ENCODE assay signal across 8 mouse cellular contexts in genomic region chr9:44488855-44489381, GRCm38 (mm10). TPM values are rescaled to one million over a fixed set of nuclear protein-coding genes. Genes with fewer than 3 reads are reported as not detected.
DNase-seq lines count a peak whose midpoint lies in the region; ATAC-seq and TF ChIP-seq lines count a peak whose summit lies in the region.

No protein-coding gene starts in this region.

- peaks cover 98% of the 10 kb centered on the region for H3K4me1 ChIP-seq in intestine, embryonic 16.5 days (ENCODE audit: control insufficient read depth, insufficient read depth, low read length)
- peaks cover 0 to 8% of the 10 kb centered on the region in 2 experiments; a peak in 2 of 4 replicates for H3K4me1 ChIP-seq in liver, embryonic 14.5 days (replicated peaks; ENCODE audit: control insufficient read depth in 2 of 2, insufficient read depth in 2 of 2, low read length in 1 of 2)
- peaks cover 94% of the 10 kb centered on the region for H3K4me1 ChIP-seq in neural tube, embryonic 15.5 days

- H3K9ac ChIP-seq in intestine, embryonic 16.5 days (ENCODE audit: low read depth, low read length): peak overlapping the region; percentile 64
- H3K9ac ChIP-seq in liver, embryonic 14.5 days (replicated peaks): no peak overlapping the region
- H3K9ac ChIP-seq in neural tube, embryonic 15.5 days (replicated peaks): peak overlapping the region; percentile 24; the same call in 1 of the 2 replicates

- WGBS in intestine, embryonic 16.5 days: 14% methylated on average over 5 of the region's 5 CpGs
- 38% methylated on average over 5 of the region's 5 CpGs for WGBS in liver, embryonic 14.5 days (ENCODE audit: insufficient replicate concordance)
- 3% methylated on average over 5 of the region's 5 CpGs for WGBS in neural tube, embryonic 15.5 days

- H3K27ac ChIP-seq in intestine, embryonic 16.5 days (ENCODE audit: low read length): peak overlapping the region; percentile 94
- no peak overlapping the region for H3K27ac ChIP-seq in liver, embryonic 14.5 days
- H3K27ac ChIP-seq in neural tube, embryonic 15.5 days (replicated peaks): peak overlapping the region; percentile 78

- no peaks in the 10 kb centered on the region for H3K36me3 ChIP-seq in intestine, embryonic 16.5 days (ENCODE audit: control insufficient read depth, insufficient read depth, low read length)
- H3K36me3 ChIP-seq in liver, embryonic 14.5 days (replicated peaks; ENCODE audit: control insufficient read depth, insufficient read depth, low read depth): no peaks in the 10 kb centered on the region
- no peaks in the 10 kb centered on the region for H3K36me3 ChIP-seq in neural tube, embryonic 15.5 days

- H3K27me3 ChIP-seq in intestine, embryonic 16.5 days (replicated peaks; ENCODE audit: control insufficient read depth, insufficient read depth, low read length): no peaks in the 10 kb centered on the region
- peaks cover under 1% of the 10 kb centered on the region; the same call in 1 of the 2 replicates for H3K27me3 ChIP-seq in liver, embryonic 14.5 days (ENCODE audit: control insufficient read depth, insufficient read depth, low read length)
- H3K27me3 ChIP-seq in neural tube, embryonic 15.5 days (replicated peaks): no peaks in the 10 kb centered on the region

- no peaks in the 10 kb centered on the region for H3K9me3 ChIP-seq in intestine, embryonic 16.5 days (ENCODE audit: control insufficient read depth, low read length)
- no peaks in the 10 kb centered on the region for H3K9me3 ChIP-seq in liver, embryonic 14.5 days (ENCODE audit: control insufficient read depth, low read length)
- H3K9me3 ChIP-seq in neural tube, embryonic 15.5 days (replicated peaks): no peaks in the 10 kb centered on the region

- no peak for TF ChIP-seq CTCF in liver, embryonic 14.5 days (IDR thresholded peaks at IDR 0.05; ENCODE audit: low read depth)

- ATAC-seq in intestine, embryonic 16.5 days: no peak
- ATAC-seq in liver, embryonic 14.5 days (ENCODE audit: insufficient read depth): peak; percentile 41
- peak; percentile 26; the same call in 1 of the 2 replicates for ATAC-seq in neural tube, embryonic 15.5 days (ENCODE audit: low FRiP score)
- ATAC-seq in megakaryocyte-erythroid progenitor cell, adult 5-6 weeks (replicated peaks; ENCODE audit: low FRiP score, low TSS enrichment, poor library complexity, severe bottlenecking): no peak

- intact Hi-C loops in left cerebral cortex, postnatal 25 days (cut with DNase I): no loop called here
- intact Hi-C loops in left cerebral cortex, postnatal 36 days (cut with DNase I): no loop called here
- intact Hi-C loops in gastrocnemius, postnatal 14 days (cut with DNase I; ENCODE audit: low total_unique reads): no loop called here

- peak; percentile 51 to 53 for DNase-seq in left cerebral cortex, postnatal 25 days (ENCODE audit: low spot score in 2 of 2)
- DNase-seq in left cerebral cortex, postnatal 36 days (ENCODE audit: low spot score in 2 of 2): no peak
- DNase-seq in cerebellum, postnatal 10 days: peak; percentile 81 to 85
- DNase-seq in gastrocnemius, postnatal 14 days: peak; percentile 67
- DNase-seq in liver, embryonic 14.5 days (ENCODE audit: low read depth in 3 of 3, low spot score in 3 of 3): no peak

- TF ChIP-seq EP300 in liver, embryonic 14.5 days (IDR thresholded peaks at IDR 0.05; ENCODE audit: low read depth): no peak

- H3K4me2 ChIP-seq in intestine, embryonic 16.5 days (ENCODE audit: low read depth, low read length): peak overlapping the region; percentile 74
- peak overlapping the region; percentile 42 for H3K4me2 ChIP-seq in liver, embryonic 14.5 days (ENCODE audit: low read depth)
- H3K4me2 ChIP-seq in neural tube, embryonic 15.5 days: peak overlapping the region; percentile 98

- H3K4me3 ChIP-seq in intestine, embryonic 16.5 days (ENCODE audit: low read length): peak overlapping the region; percentile 35
- H3K4me3 ChIP-seq in liver, embryonic 14.5 days (ENCODE audit: insufficient read depth in 1 of 2, low read depth in 2 of 2, low read length in 2 of 2): peak overlapping the region in 1 of 2 experiments; percentile 5; a peak in 1 of 4 replicates
- H3K4me3 ChIP-seq in neural tube, embryonic 15.5 days (replicated peaks): peak overlapping the region; percentile 7; the same call in 1 of the 2 replicates

RNA-seq across cellular contexts. Expression of gene Bcl9l, which starts 6.3 kb away (rescaled TPM):
- total RNA-seq in left cerebral cortex, postnatal 25 days (2021): 10 to 100 TPM; 60.3 to 60.9 TPM
- total RNA-seq in left cerebral cortex, postnatal 36 days (2021): 10 to 100 TPM; 58.1 to 70.0 TPM
- total RNA-seq in gastrocnemius, postnatal 14 days (2021): 10 to 100 TPM; 38.9 to 44.2 TPM
- polyA plus RNA-seq in intestine, embryonic 16.5 days (2015; fragmentation: Nextera tagmentation; extraction: Ambion mirVana): 5.1 and 5.9 TPM in 2 replicates
- 1.6 and 1.9 TPM in 2 replicates for polyA plus RNA-seq in liver, embryonic 14.5 days (2012; rRNA removed)
- polyA plus RNA-seq in liver, embryonic 14.5 days (2014; fragmentation: Nextera tagmentation; extraction: Ambion mirVana): 1.0 and 1.5 TPM in 2 replicates
- polyA plus RNA-seq in neural tube, embryonic 15.5 days (2015; fragmentation: Nextera tagmentation; extraction: Ambion mirVana): 9.7 and 11.5 TPM in 2 replicates
- total RNA-seq in megakaryocyte-erythroid progenitor cell, adult 5-6 weeks (2014; fragmentation: Nextera tagmentation): 4.8 and 5.5 TPM in 2 replicates
- total RNA-seq in megakaryocyte-erythroid progenitor cell, adult 5-6 weeks (2017): 0.52 and 3.7 TPM in 2 replicates

RNA-seq across cellular contexts. Expression of gene Upk2, which starts 34.1 kb away (rescaled TPM):
- total RNA-seq in left cerebral cortex, postnatal 25 days (2021): not detected
- total RNA-seq in left cerebral cortex, postnatal 36 days (2021): not detected
- total RNA-seq in gastrocnemius, postnatal 14 days (2021): under 1 TPM; 0.35 to 0.78 TPM
- 0.61 and 0.80 TPM in 2 replicates for polyA plus RNA-seq in intestine, embryonic 16.5 days (2015; fragmentation: Nextera tagmentation; extraction: Ambion mirVana)
- 0.04 TPM in 1 of 2 replicates, not detected in the other for polyA plus RNA-seq in liver, embryonic 14.5 days (2012; rRNA removed)
- not detected in 2 replicates for polyA plus RNA-seq in liver, embryonic 14.5 days (2014; fragmentation: Nextera tagmentation; extraction: Ambion mirVana)
- polyA plus RNA-seq in neural tube, embryonic 15.5 days (2015; fragmentation: Nextera tagmentation; extraction: Ambion mirVana): 0.73 TPM in 1 of 2 replicates, not detected in the other
- total RNA-seq in megakaryocyte-erythroid progenitor cell, adult 5-6 weeks (2014; fragmentation: Nextera tagmentation): not detected in 2 replicates
- not detected in 2 replicates for total RNA-seq in megakaryocyte-erythroid progenitor cell, adult 5-6 weeks (2017)

RNA-seq across cellular contexts. Expression of gene Foxr1, which starts 48.0 kb away (rescaled TPM):
- not detected for total RNA-seq in left cerebral cortex, postnatal 25 days (2021)
- total RNA-seq in left cerebral cortex, postnatal 36 days (2021): not detected
- not detected for total RNA-seq in gastrocnemius, postnatal 14 days (2021)
- not detected in 2 replicates for polyA plus RNA-seq in intestine, embryonic 16.5 days (2015; fragmentation: Nextera tagmentation; extraction: Ambion mirVana)
- polyA plus RNA-seq in liver, embryonic 14.5 days (2012; rRNA removed): not detected in 2 replicates
- polyA plus RNA-seq in liver, embryonic 14.5 days (2014; fragmentation: Nextera tagmentation; extraction: Ambion mirVana): not detected in 2 replicates
- 0.09 TPM in 1 of 2 replicates, not detected in the other for polyA plus RNA-seq in neural tube, embryonic 15.5 days (2015; fragmentation: Nextera tagmentation; extraction: Ambion mirVana)
- total RNA-seq in megakaryocyte-erythroid progenitor cell, adult 5-6 weeks (2014; fragmentation: Nextera tagmentation): not detected in 2 replicates
- not detected in 2 replicates for total RNA-seq in megakaryocyte-erythroid progenitor cell, adult 5-6 weeks (2017)

Comparison
In these comparisons a context has a peak if more than half of its experiments do, and no peak if none do; other contexts are left out.
1. DNase-seq: peak in left cerebral cortex, postnatal 25 days (2 of 2), cerebellum, postnatal 10 days (2 of 2) and gastrocnemius, postnatal 14 days (single experiment); none in left cerebral cortex, postnatal 36 days (0 of 2) and liver, embryonic 14.5 days (0 of 3).
2. ATAC-seq: peak in liver, embryonic 14.5 days (single experiment) and neural tube, embryonic 15.5 days (single experiment); none in intestine, embryonic 16.5 days (single experiment) and megakaryocyte-erythroid progenitor cell, adult 5-6 weeks (single experiment).
3. H3K4me2 ChIP-seq: peak in every context shown above with its lines; median percentile 98 in neural tube, embryonic 15.5 days; 74 in intestine, embryonic 16.5 days; 42 in liver, embryonic 14.5 days.
4. RNA of gene Bcl9l, which starts 6.3 kb away (total RNA-seq): 58.1 to 70.0 TPM in left cerebral cortex, postnatal 36 days, 60.3 to 60.9 TPM in left cerebral cortex, postnatal 25 days and 38.9 to 44.2 TPM in gastrocnemius, postnatal 14 days; 0.52 to 5.5 TPM in megakaryocyte-erythroid progenitor cell, adult 5-6 weeks; every median in the first group is over 4 times any median in the second.